Mouse (Mus musculus): ENCODE results near the gene Fam20a.

GRCm38 (mm10) chr11:109641498-109642222 is 80.4 kb downstream of the Fam20a start:
- TF ChIP-seq MAX (IDR thresholded peaks at IDR 0.05; ENCODE audit: low read length) (no peak), TBP (IDR thresholded peaks at IDR 0.05; ENCODE audit: low read depth, low read length) (no peak), E2F4 (IDR thresholded peaks at IDR 0.05; ENCODE audit: borderline replicate concordance, low read depth, low read length) (no peak), RAD21 (IDR thresholded peaks at IDR 0.05; ENCODE audit: low read depth, low read length) (no peak), GATA1 (IDR thresholded peaks at IDR 0.05; ENCODE audit: low read depth, low read length) (no peak), CTCF (IDR thresholded peaks at IDR 0.05 in 2 of 3, conservative IDR thresholded peaks at IDR 0.05 in 1 of 3; ENCODE audit: control insufficient read depth in 1 of 3, insufficient read depth in 1 of 3, low read depth in 2 of 3, low read length in 3 of 3, poor library complexity in 1 of 3, severe bottlenecking in 1 of 3) (no peak), POLR2A (IDR thresholded peaks at IDR 0.05; ENCODE audit: control insufficient read depth in 1 of 2, insufficient read depth in 1 of 2, low read depth in 1 of 2, low read length in 2 of 2, poor library complexity in 1 of 2) (no peak), CHD2 (IDR thresholded peaks at IDR 0.05; ENCODE audit: low read length) (no peak), ZMIZ1 (IDR thresholded peaks at IDR 0.05; ENCODE audit: low read depth, low read length) (no peak), EP300 (IDR thresholded peaks at IDR 0.05; ENCODE audit: low read depth in 1 of 2, low read length in 2 of 2) (no peak), SIN3A (IDR thresholded peaks at IDR 0.05; ENCODE audit: low read length) (no peak), HCFC1 (IDR thresholded peaks at IDR 0.05; ENCODE audit: low read depth, low read length) (no peak), MAZ (IDR thresholded peaks at IDR 0.05; ENCODE audit: low read depth, low read length) (no peak), MYC (IDR thresholded peaks at IDR 0.05; ENCODE audit: low read depth, low read length) (no peak)
